In the genomic region with DNA sequence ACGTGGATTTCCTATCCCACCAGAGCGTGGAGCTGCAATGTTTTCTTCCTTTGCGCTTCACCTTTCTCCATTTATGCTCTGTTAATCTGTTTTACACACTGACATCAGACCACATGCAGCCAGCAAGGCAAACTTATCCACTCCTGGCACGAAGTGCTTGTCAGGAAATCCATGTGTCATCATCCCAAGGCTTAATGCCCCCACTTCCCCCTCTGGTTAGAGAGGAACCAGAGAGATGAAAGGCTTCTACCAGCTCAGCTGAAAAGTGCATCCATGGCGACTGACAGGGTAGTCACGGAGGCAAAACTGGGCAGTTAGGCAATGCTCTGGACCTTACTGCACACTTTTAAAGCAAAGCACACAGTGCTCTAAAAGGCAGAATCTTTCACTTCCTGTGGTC, we compare ENCODE assay signal across 10 mouse cellular contexts.
A peak's percentile ranks its signal among the peaks of the same experiment; 100 is the strongest.
DNase-seq lines count a peak whose midpoint lies in the region; TF ChIP-seq lines count a peak whose summit lies in the region.
"Had no signal": no experiment of that assay in that cellular context is flagged by ENCODE, and none has a peak within 500 bp of the region (broad histone marks: within the 10 kb centered on the region; RNA-seq: fewer than 3 reads in every experiment).

No protein-coding gene starts in this region.

- DNase-seq in heart, adult 18-20 months: peak; percentile 25 to 46
- DNase-seq in heart, adult 8-10 months (ENCODE audit: low spot score): no peak
- DNase-seq in testis, postnatal 10 days (ENCODE audit: low spot score): peak; percentile 24
- no peak for DNase-seq in testis, postnatal 14 days (ENCODE audit: low spot score)
- DNase-seq in B cell, adult 2 months: no peak
- no peak for DNase-seq in left cerebral cortex, postnatal 14 days (ENCODE audit: low spot score in 2 of 2)
- DNase-seq in right cerebral cortex, adult 18-20 months: no peak
- DNase-seq: right cerebral cortex, postnatal 25 days had no signal

- H3K4me1 ChIP-seq in embryonic fibroblast, embryonic 13.5 days (ENCODE audit: control insufficient read depth, insufficient read depth, low read length): no peaks in the 10 kb centered on the region; the same call in 1 of the 2 replicates
- H3K4me1 ChIP-seq: forebrain, embryonic 12.5 days had no signal

- H3K4me3 ChIP-seq in embryonic fibroblast, embryonic 13.5 days (ENCODE audit: insufficient read depth, low read length): no peak overlapping the region
- H3K4me3 ChIP-seq: forebrain, embryonic 12.5 days had no signal

- TF ChIP-seq CTCF in embryonic fibroblast, embryonic 13.5 days (IDR thresholded peaks at IDR 0.05; ENCODE audit: borderline replicate concordance, insufficient read depth, low read length): no peak

- no peak for TF ChIP-seq POLR2A in embryonic fibroblast, embryonic 13.5 days (IDR thresholded peaks at IDR 0.05; ENCODE audit: low read depth, low read length)

- H3K27ac ChIP-seq in embryonic fibroblast, embryonic 13.5 days (ENCODE audit: insufficient read depth, low read length): peak overlapping the region; percentile 15
- H3K27ac ChIP-seq: forebrain, embryonic 12.5 days had no signal

- intact Hi-C loops in left cerebral cortex, postnatal 14 days (cut with DNase I): no loop called here

Comparison
In these comparisons a context has a peak if more than half of its experiments do, and no peak if none do; other contexts are left out.
1. DNase-seq: peak in heart, adult 18-20 months (2 of 2) and testis, postnatal 10 days (single experiment); none in heart, adult 8-10 months (single experiment), testis, postnatal 14 days (single experiment), B cell, adult 2 months (0 of 2), left cerebral cortex, postnatal 14 days (0 of 2) and right cerebral cortex, adult 18-20 months (single experiment).